Mouse (Mus musculus) spleen, adult 2 months (tissue): ENCODE measurements around the gene Aacs. TPM values are rescaled to one million over a fixed set of nuclear protein-coding genes. Genes with fewer than 3 reads are reported as not detected.
"Not testable (repeated sequence)": the region's sequence is repeated elsewhere in the genome, so short reads cannot be mapped to it uniquely, and the experiment has no call there.

ENCODE experiments used
- DNase-seq, 2 experiments: peaks; one replicate each; pipeline versions ENCODE4 v3.0.0 to v3.0.0-alpha.2; 2012 to 2021; ENCODE audit warnings: low spot score in 2 of 2, low read depth in 1 of 2
- H3K27ac ChIP-seq: fragments of 200-500 bp; 2 replicates; pipeline ENCODE4 v1.5.1; 2012; ENCODE audit warnings: low read length, inconsistent platforms; ENCODE audit not compliant: insufficient read depth
- H3K27me3 ChIP-seq: fragments of 200-500 bp; 2 replicates; pipeline ENCODE4 v1.6.1; 2012; ENCODE audit warnings: mild to moderate bottlenecking, moderate library complexity, low read length, inconsistent platforms; ENCODE audit not compliant: control insufficient read depth, insufficient read depth
- H3K36me3 ChIP-seq: fragments of 200-500 bp; 2 replicates; pipeline ENCODE4 v1.6.1; 2012; ENCODE audit warnings: mild to moderate bottlenecking, low read length, inconsistent platforms; ENCODE audit not compliant: control insufficient read depth, insufficient read depth
- H3K4me1 ChIP-seq: fragments of 200-500 bp; 2 replicates; pipeline ENCODE4 v1.6.1; 2011; ENCODE audit warnings: inconsistent platforms; ENCODE audit not compliant: control insufficient read depth, insufficient read depth, insufficient read length
- H3K4me3 ChIP-seq: fragments of 200-500 bp; 2 replicates; pipeline ENCODE4 v1.5.1; 2011; ENCODE audit warnings: mild to moderate bottlenecking, inconsistent platforms; ENCODE audit not compliant: insufficient read depth, insufficient read length; ENCODE audit errors: extremely low read depth
- CTCF ChIP-seq: fragments of 200-500 bp; IDR thresholded peaks from 2 replicates; pipeline ENCODE4 v1.5.1; 2011; ENCODE audit warnings: mild to moderate bottlenecking, inconsistent platforms; ENCODE audit not compliant: insufficient read depth, insufficient read length, insufficient replicate concordance; ENCODE audit errors: extremely low read depth
- POLR2A ChIP-seq: fragments of 200-500 bp; IDR thresholded peaks from 2 replicates; pipeline ENCODE4 v1.6.1; 2011; ENCODE audit warnings: low read depth, low read length, inconsistent platforms
- WGBS: fragments of 180-500 bp; shearing (Covaris S2); methylation state at CpG from one replicate; pipeline ENCODE4 v1.1.7; 2018; 5-methylcytosine and 5-hydroxymethylcytosine counted together
- polyA plus RNA-seq: library from polyadenylated mRNA; depleted of rRNA; stranded (reverse); fragments of >200 nt; gene quantifications from 2 replicates; pipeline ENCODE4 v1.2.3, GENCODE M21; 2012

Aacs gene
- polyA plus RNA-seq, 1 experiment, result 23.4 TPM

DNA sequence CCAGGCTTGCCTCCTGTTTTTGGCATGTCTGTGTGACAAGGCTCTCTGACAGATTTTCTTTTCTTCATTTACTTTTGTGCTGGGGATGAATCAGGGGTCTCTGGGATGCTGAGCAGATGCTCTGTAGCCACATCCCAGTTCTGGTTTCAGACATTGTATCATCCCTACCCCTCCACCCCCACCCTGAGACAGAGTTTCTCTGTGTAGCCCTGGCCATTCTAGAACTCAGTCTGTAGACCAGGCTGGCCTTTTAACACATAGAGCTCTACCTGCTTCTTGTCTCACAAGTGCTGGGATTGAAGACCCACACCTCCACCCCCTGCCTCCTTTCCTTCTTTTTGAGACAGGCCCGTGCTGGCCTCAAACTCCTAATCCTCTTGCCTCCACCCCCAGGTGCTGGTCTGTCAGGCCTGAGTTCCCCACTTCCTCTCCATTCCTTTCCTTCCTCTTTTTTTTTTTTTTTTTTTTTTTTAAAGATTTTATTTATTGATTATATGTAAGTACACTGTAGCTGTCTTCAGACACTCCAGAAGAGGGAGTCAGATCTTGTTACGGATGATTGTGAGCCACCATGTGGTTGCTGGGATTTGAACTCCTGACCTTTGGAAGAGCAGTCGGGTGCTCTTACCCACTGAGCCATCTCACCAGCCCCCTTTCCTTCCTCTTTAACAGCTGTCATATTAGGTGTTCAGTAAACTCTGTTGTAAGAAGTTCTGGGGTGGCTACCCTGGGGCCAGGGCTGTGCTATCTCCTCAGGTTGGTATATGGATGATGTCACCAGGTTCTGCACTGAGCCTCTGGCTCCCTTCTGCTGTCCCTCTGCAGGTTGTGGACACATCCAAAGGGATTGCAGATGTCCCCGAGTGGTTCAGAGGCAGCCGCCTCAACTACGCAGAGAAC is 8.3 kb downstream of the Aacs start:
- H3K27ac ChIP-seq, result peak overlapping the region; percentile 51
- DNase-seq, result no peak
- no peaks in the 10 kb centered on the region for H3K27me3 ChIP-seq
- no peak for TF ChIP-seq POLR2A
- TF ChIP-seq CTCF, result no peak
- H3K36me3 ChIP-seq, result no peaks in the 10 kb centered on the region
- peaks cover 18% of the 10 kb centered on the region; the same call in 1 of the 2 replicates for H3K4me1 ChIP-seq
- no peak overlapping the region for H3K4me3 ChIP-seq
- WGBS, result 64% methylated on average over 5 of the region's 6 CpGs

- H3K27ac ChIP-seq, result peak overlapping the region; percentile 51
- no peaks in the 10 kb centered on the region for H3K27me3 ChIP-seq
- TF ChIP-seq POLR2A (no peak), CTCF (no peak)
- 85% methylated on average over 4 of the region's 4 CpGs for WGBS
- peaks cover 18% of the 10 kb centered on the region; the same call in 1 of the 2 replicates for H3K4me1 ChIP-seq
- H3K36me3 ChIP-seq, result no peaks in the 10 kb centered on the region; the same call in 1 of the 2 replicates
- no peak for DNase-seq
- no peak overlapping the region for H3K4me3 ChIP-seq
These were observed 9.6 kb downstream of the Aacs start for GRCm38 (mm10) chr5:125485031-125485778.

GRCm38 (mm10) chr5:125486088-125486487 is 10.5 kb downstream of the Aacs start:
- no peak for TF ChIP-seq CTCF
- no peak for TF ChIP-seq POLR2A
- Histone ChIP-seq H3K36me3 (peaks cover 2% of the 10 kb centered on the region), H3K27me3 (no peaks in the 10 kb centered on the region), H3K4me3 (no peak overlapping the region), H3K4me1 (peaks cover 18% of the 10 kb centered on the region; the same call in 1 of the 2 replicates), H3K27ac (no peak overlapping the region)
- DNase-seq, result no peak
- WGBS, result 85% methylated on average over 1 of the region's 1 CpGs

DNA sequence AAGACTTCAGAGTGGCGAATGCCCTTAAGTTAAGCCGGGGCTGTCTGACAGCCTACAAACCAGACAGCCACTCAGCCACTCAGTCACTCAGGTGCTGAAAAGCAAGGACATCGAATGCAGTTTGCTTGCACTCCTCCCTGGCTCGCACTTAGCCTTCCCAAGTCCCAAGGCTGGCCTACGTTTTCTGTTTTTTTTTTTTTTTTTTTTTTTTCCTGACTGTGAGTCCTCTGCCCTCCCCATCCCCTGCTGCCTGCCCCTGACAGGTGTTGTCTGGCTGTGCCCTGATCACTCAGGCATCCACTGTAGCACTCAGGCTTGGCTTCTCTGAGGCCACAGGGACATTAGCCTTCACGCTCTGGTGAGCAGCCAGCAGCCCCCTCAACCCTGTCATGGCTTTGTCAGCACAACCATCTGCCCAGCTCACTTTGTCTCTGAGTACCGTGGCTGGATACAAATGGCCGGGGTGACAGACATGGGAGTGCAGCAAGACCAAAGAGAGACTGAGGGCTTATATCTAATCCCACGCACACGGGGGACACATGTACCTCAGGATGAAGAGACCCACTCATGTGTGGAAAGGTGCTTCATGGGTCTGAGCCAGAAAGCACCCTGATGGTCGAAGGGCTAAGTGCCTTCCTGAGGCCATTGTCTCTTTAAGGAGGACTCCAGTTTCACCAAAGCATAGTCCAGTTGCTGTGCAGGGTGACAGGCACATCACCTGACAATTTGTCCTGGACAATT is 11.9 kb downstream of the Aacs start:
- no peaks in the 10 kb centered on the region for H3K27me3 ChIP-seq
- H3K4me3 ChIP-seq, result no peak overlapping the region
- TF ChIP-seq CTCF (no peak), POLR2A (no peak)
- DNase-seq, result no peak
- WGBS, result 61% methylated on average over 11 of the region's 11 CpGs
- peaks cover 18% of the 10 kb centered on the region; the same call in 1 of the 2 replicates for H3K4me1 ChIP-seq
- no peak overlapping the region for H3K27ac ChIP-seq
- peaks cover 2% of the 10 kb centered on the region for H3K36me3 ChIP-seq

DNA sequence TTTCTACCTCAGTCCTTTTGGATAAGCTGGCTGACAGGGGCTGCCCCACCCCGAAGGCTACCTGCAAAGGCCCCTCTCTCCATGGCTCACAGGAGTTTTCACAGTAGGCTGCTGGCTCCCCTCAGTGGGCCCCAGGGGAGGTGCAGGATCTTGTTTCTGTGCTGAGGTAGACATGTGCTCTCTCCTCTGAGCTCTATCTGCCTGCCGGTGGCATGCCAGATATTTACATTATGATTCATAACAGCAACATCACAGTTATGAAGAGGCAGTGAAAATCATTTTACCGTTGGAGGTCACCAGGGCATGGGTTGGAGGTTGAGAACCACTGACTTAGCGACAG is 12.5 kb downstream of the Aacs start:
- peaks cover 4% of the 10 kb centered on the region for H3K36me3 ChIP-seq

GRCm38 (mm10) chr5:125488953-125489352 is 13.3 kb downstream of the Aacs start:
- WGBS, result 91% methylated on average over 5 of the region's 5 CpGs
- H3K4me3 ChIP-seq, H3K36me3 ChIP-seq: not testable (repeated sequence)

More for the DNA sequence above, 12.5 kb downstream of the Aacs start:
- Histone ChIP-seq H3K4me3 (no peak overlapping the region), H3K27ac (no peak overlapping the region), H3K27me3 (no peaks in the 10 kb centered on the region), H3K4me1 (peaks cover 18% of the 10 kb centered on the region; the same call in 1 of the 2 replicates)
- no peak for TF ChIP-seq POLR2A
- TF ChIP-seq CTCF, result peak; percentile 63; the same call in 1 of the 2 replicates
- no peak for DNase-seq
- WGBS, result 47% methylated on average over 4 of the region's 4 CpGs

More at GRCm38 (mm10) chr5:125488953-125489352, 13.3 kb downstream of the Aacs start:
- not testable (repeated sequence) for DNase-seq, H3K27ac ChIP-seq, H3K27me3 ChIP-seq
- peaks cover 13% of the 10 kb centered on the region; the same call in 1 of the 2 replicates for H3K4me1 ChIP-seq
